Mouse (Mus musculus) B cell, adult 67 days (primary cell): Measurements from ENCODE around the gene Etaa1. TPM values are rescaled to one million over a fixed set of nuclear protein-coding genes. Genes with fewer than 3 reads are reported as not detected.

Experiments used
- total RNA-seq, 2 experiments: library from RNA; stranded (reverse); gene quantifications; 4 replicates each; pipeline ENCODE4 v1.2.4; 2023

The Etaa1 gene
- total RNA-seq: 10 to 100 TPM; 12.3 to 12.9 TPM

DNA sequence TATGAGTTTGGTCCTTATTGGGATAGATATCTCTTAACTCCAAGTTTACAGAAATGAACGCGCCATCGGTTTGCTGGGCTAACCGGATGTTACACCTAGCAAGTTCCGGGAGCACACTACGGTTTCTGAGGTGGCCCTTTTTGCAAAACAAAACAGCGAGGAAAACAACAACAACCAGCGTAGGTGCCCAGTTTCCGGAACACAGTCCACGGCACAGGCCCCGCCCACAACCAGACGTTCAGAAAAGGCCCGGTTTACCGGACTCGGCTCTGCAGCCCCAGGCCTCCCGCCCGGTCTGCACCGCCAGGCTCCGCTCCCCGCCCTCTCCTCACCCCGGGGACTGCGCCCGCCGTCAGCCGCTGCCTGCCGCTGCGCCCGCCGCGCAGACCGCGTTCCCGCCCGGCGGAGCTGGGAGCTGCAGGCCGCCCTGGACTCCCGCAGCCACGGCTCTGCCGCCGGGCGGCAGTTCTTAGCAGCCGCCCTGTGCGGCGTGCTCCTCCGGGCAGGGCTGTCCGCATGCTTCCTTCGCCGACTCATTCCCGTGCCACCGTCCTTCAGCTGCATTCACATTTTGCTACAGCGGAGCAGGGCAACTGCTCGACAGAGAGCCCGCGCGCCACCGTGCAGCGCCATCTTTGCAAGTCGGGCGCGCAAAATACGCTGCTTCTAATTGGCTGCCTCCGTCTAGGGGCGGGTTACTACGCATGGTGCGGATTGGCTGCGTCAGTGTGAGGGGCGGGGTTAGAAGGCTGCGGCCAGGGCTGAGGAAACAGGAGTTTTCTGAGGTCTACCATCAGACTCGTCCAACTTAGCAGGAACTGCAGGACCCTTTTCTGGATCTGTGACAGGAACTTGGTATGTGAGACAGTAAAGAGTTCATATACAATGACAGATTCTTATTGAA is at the start of gene Etaa1:
TSS of gene Etaa1 (minus strand) at position 645 of the 904 bp plus-strand sequence.

